Mouse (Mus musculus) T-helper 1 cell (primary cell): ENCODE data around the gene Igsf9b.

Experiments
- in situ Hi-C: fragments of 300-600 bp; cut with MboI, MseI; formaldehyde crosslinking; loops from one replicate; pipeline ENCODE4 v1.15.1; 2025; ENCODE audit warnings: high pct_unique_total_duplicates

The Igsf9b gene

GRCm38 (mm10) chr9:27298411-27299285 is at the start of gene Igsf9b:
TSS of gene Igsf9b (plus strand) at chr9:27299204.
- in situ Hi-C loops: loop anchor here (10.0 kb wide), 1 partner anchor 504 kb away; no protein-coding TSS in a partner anchor

- in situ Hi-C loops: no loop called here
Observed at GRCm38 (mm10) chr9:27252034-27252714, 46.8 kb upstream of the Igsf9b start.

GRCm38 (mm10) chr9:27256454-27256853 is 42.5 kb upstream of the Igsf9b start:
- in situ Hi-C loops: no loop called here

GRCm38 (mm10) chr9:27260378-27260947 is 38.5 kb upstream of the Igsf9b start:
- in situ Hi-C loops: no loop called here

- in situ Hi-C loops: no loop called here
Observed at GRCm38 (mm10) chr9:27261905-27262304, 37.1 kb upstream of the Igsf9b start.

- in situ Hi-C loops: no loop called here
Observed at GRCm38 (mm10) chr9:27265009-27265408, 34.0 kb upstream of the Igsf9b start.

GRCm38 (mm10) chr9:27267878-27268277 is 31.1 kb upstream of the Igsf9b start:
- in situ Hi-C loops: no loop called here

GRCm38 (mm10) chr9:27268493-27268892 is 30.5 kb upstream of the Igsf9b start:
- in situ Hi-C loops: no loop called here

GRCm38 (mm10) chr9:27269322-27269721 is 29.7 kb upstream of the Igsf9b start:
- in situ Hi-C loops: no loop called here

GRCm38 (mm10) chr9:27269904-27270303 is 29.1 kb upstream of the Igsf9b start:
- in situ Hi-C loops: no loop called here

- in situ Hi-C loops: no loop called here
Observed at GRCm38 (mm10) chr9:27271899-27272298, 27.1 kb upstream of the Igsf9b start.

- in situ Hi-C loops: no loop called here
Observed at GRCm38 (mm10) chr9:27272858-27273257, 26.1 kb upstream of the Igsf9b start.

- in situ Hi-C loops: no loop called here
Observed at GRCm38 (mm10) chr9:27276282-27276839, 22.6 kb upstream of the Igsf9b start.

- in situ Hi-C loops: no loop called here
Observed at GRCm38 (mm10) chr9:27277401-27278087, 21.5 kb upstream of the Igsf9b start.

- in situ Hi-C loops: no loop called here
Observed at GRCm38 (mm10) chr9:27279041-27279440, 20.0 kb upstream of the Igsf9b start.

- in situ Hi-C loops: no loop called here
Observed at GRCm38 (mm10) chr9:27280976-27281375, 18.0 kb upstream of the Igsf9b start.

- in situ Hi-C loops: no loop called here
Observed at GRCm38 (mm10) chr9:27285719-27286249, 13.2 kb upstream of the Igsf9b start.

- in situ Hi-C loops: no loop called here
Observed at GRCm38 (mm10) chr9:27286296-27286695, 12.7 kb upstream of the Igsf9b start.

GRCm38 (mm10) chr9:27286859-27287258 is 12.1 kb upstream of the Igsf9b start:
- in situ Hi-C loops: no loop called here

- in situ Hi-C loops: no loop called here
Observed at GRCm38 (mm10) chr9:27287419-27287818, 11.6 kb upstream of the Igsf9b start.

- in situ Hi-C loops: no loop called here
Observed at GRCm38 (mm10) chr9:27288442-27288841, 10.6 kb upstream of the Igsf9b start.
